Mouse (Mus musculus) small intestine, adult 2 months (tissue): ENCODE results near the gene Sorcs2. TPM values are rescaled to one million over a fixed set of nuclear protein-coding genes. Genes with fewer than 3 reads are reported as not detected.
A peak's percentile ranks its signal among the peaks of the same experiment; 100 is the strongest.

ENCODE experiments used
- H3K27ac ChIP-seq: fragments of 200-500 bp; 2 replicates; pipeline ENCODE4 v1.5.1; 2012; ENCODE audit warnings: low read depth, low read length, control low read depth, inconsistent platforms; ENCODE audit not compliant: insufficient read depth
- H3K27me3 ChIP-seq: fragments of 200-500 bp; 2 replicates; pipeline ENCODE4 v1.6.1; 2012; ENCODE audit warnings: mild to moderate bottlenecking, moderate library complexity, low read length, inconsistent platforms; ENCODE audit not compliant: control insufficient read depth, insufficient read depth
- H3K36me3 ChIP-seq: fragments of 200-500 bp; 2 replicates; pipeline ENCODE4 v1.6.1; 2012; ENCODE audit warnings: mild to moderate bottlenecking, low read length, control low read depth, inconsistent platforms; ENCODE audit not compliant: control insufficient read depth, insufficient read depth
- H3K4me1 ChIP-seq: fragments of 200-500 bp; 2 replicates; pipeline ENCODE4 v1.6.1; 2012; ENCODE audit warnings: low read length, inconsistent platforms, mixed read lengths; ENCODE audit not compliant: control insufficient read depth, insufficient read depth, insufficient read length
- H3K4me3 ChIP-seq: fragments of 200-500 bp; 2 replicates; pipeline ENCODE4 v1.5.1; 2012; ENCODE audit warnings: low read depth, mild to moderate bottlenecking, control low read depth, inconsistent platforms, low read length, moderate library complexity
- CTCF ChIP-seq: fragments of 200-500 bp; IDR thresholded peaks from 2 replicates; pipeline ENCODE4 v1.5.1; 2012; ENCODE audit warnings: low read depth, mild to moderate bottlenecking, control low read depth, inconsistent platforms, low read length, moderate library complexity, mixed read lengths; ENCODE audit not compliant: insufficient replicate concordance, insufficient read length; ENCODE audit errors: extremely low read depth
- POLR2A ChIP-seq: fragments of 200-500 bp; IDR thresholded peaks from 2 replicates; pipeline ENCODE4 v1.6.1; 2012; ENCODE audit warnings: low read depth, mild to moderate bottlenecking, control low read depth, inconsistent platforms, low read length, moderate library complexity
- WGBS: fragments of 180-500 bp; shearing (Covaris S2); methylation state at CpG from one replicate; pipeline ENCODE4 v1.1.7; 2018; 5-methylcytosine and 5-hydroxymethylcytosine counted together
- polyA plus RNA-seq: library from polyadenylated mRNA; depleted of rRNA; stranded (reverse); fragments of >200 nt; gene quantifications from 2 replicates; pipeline ENCODE4 v1.2.3, GENCODE M21; 2012

Gene Sorcs2
- polyA plus RNA-seq, 1 experiment = 5.9 TPM

GRCm38 (mm10) chr5:36153261-36153660, 244.7 kb downstream of the Sorcs2 start:
- Histone ChIP-seq H3K27ac (no peak overlapping the region), H3K4me3 (no peak overlapping the region), H3K36me3 (no peaks in the 10 kb centered on the region), H3K27me3 (no peaks in the 10 kb centered on the region), H3K4me1 (no peaks in the 10 kb centered on the region)
- no peak for TF ChIP-seq POLR2A
- no peak for TF ChIP-seq CTCF
- WGBS = 61% methylated on average over 2 of the region's 2 CpGs

GRCm38 (mm10) chr5:36151086-36151485, 246.9 kb downstream of the Sorcs2 start:
- 78% methylated on average over 8 of the region's 8 CpGs for WGBS
- no peaks in the 10 kb centered on the region for H3K36me3 ChIP-seq
- no peak overlapping the region for H3K27ac ChIP-seq

GRCm38 (mm10) chr5:36149098-36149497, 248.8 kb downstream of the Sorcs2 start:
- no peaks in the 10 kb centered on the region for H3K27me3 ChIP-seq
- no peaks in the 10 kb centered on the region for H3K4me1 ChIP-seq
- TF ChIP-seq POLR2A (no peak), CTCF (no peak)
- WGBS = 70% methylated on average over 8 of the region's 8 CpGs
- H3K27ac ChIP-seq = no peak overlapping the region
- H3K36me3 ChIP-seq = no peaks in the 10 kb centered on the region
- H3K4me3 ChIP-seq = no peak overlapping the region

More at GRCm38 (mm10) chr5:36151086-36151485, 246.9 kb downstream of the Sorcs2 start:
- TF ChIP-seq CTCF (no peak), POLR2A (no peak)
- Histone ChIP-seq H3K4me3 (no peak overlapping the region), H3K27me3 (no peaks in the 10 kb centered on the region), H3K4me1 (no peaks in the 10 kb centered on the region)

- no peak overlapping the region for H3K4me3 ChIP-seq
- 84% methylated on average over 2 of the region's 2 CpGs for WGBS
- H3K27ac ChIP-seq = no peak overlapping the region
- H3K27me3 ChIP-seq = no peaks in the 10 kb centered on the region
- H3K4me1 ChIP-seq = no peaks in the 10 kb centered on the region
- TF ChIP-seq POLR2A (no peak), CTCF (no peak)
- H3K36me3 ChIP-seq = no peaks in the 10 kb centered on the region
These were observed 251.3 kb downstream of the Sorcs2 start for GRCm38 (mm10) chr5:36146589-36146988.

GRCm38 (mm10) chr5:36144560-36144959, 253.4 kb downstream of the Sorcs2 start:
- H3K36me3 ChIP-seq = no peaks in the 10 kb centered on the region
- no peak overlapping the region for H3K4me3 ChIP-seq
- H3K27ac ChIP-seq = no peak overlapping the region
- WGBS = 62% methylated on average over 2 of the region's 2 CpGs
- H3K27me3 ChIP-seq = no peaks in the 10 kb centered on the region
- TF ChIP-seq POLR2A (no peak), CTCF (no peak)
- H3K4me1 ChIP-seq = no peaks in the 10 kb centered on the region

- 59% methylated on average over 6 of the region's 6 CpGs for WGBS
- H3K36me3 ChIP-seq = no peaks in the 10 kb centered on the region
- TF ChIP-seq POLR2A (no peak), CTCF (no peak)
- H3K27me3 ChIP-seq = no peaks in the 10 kb centered on the region
- H3K4me1 ChIP-seq = no peaks in the 10 kb centered on the region
- no peak overlapping the region for H3K4me3 ChIP-seq
- H3K27ac ChIP-seq = no peak overlapping the region
These were observed 256.2 kb downstream of the Sorcs2 start for GRCm38 (mm10) chr5:36141676-36142255.

GRCm38 (mm10) chr5:36141112-36141511, 256.8 kb downstream of the Sorcs2 start:
- TF ChIP-seq POLR2A (no peak), CTCF (0 out of 2 replicates have a peak, but pooled peaks have one; percentile 13)
- WGBS = 95% methylated on average over 4 of the region's 4 CpGs
- H3K36me3 ChIP-seq = no peaks in the 10 kb centered on the region
- H3K4me1 ChIP-seq = no peaks in the 10 kb centered on the region
- H3K27me3 ChIP-seq = no peaks in the 10 kb centered on the region
- no peak overlapping the region for H3K4me3 ChIP-seq
- H3K27ac ChIP-seq = no peak overlapping the region

- H3K4me3 ChIP-seq = no peak overlapping the region
- 60% methylated on average over 6 of the region's 6 CpGs for WGBS
- H3K27me3 ChIP-seq = no peaks in the 10 kb centered on the region
- H3K4me1 ChIP-seq = no peaks in the 10 kb centered on the region
- H3K36me3 ChIP-seq = no peaks in the 10 kb centered on the region
- TF ChIP-seq POLR2A = no peak
- no peak overlapping the region for H3K27ac ChIP-seq
These were observed 258.2 kb downstream of the Sorcs2 start for GRCm38 (mm10) chr5:36139766-36140165.
